Mouse (Mus musculus) liver, adult (tissue): ENCODE results near the gene Sec24c.

Experiments
- GATA4 ChIP-seq: IDR thresholded peaks from 2 replicates; pipeline ENCODE4 v1.6.1; 2014; ENCODE audit warnings: mild to moderate bottlenecking, low read length; ENCODE audit not compliant: insufficient replicate concordance

Sec24c gene

DNA sequence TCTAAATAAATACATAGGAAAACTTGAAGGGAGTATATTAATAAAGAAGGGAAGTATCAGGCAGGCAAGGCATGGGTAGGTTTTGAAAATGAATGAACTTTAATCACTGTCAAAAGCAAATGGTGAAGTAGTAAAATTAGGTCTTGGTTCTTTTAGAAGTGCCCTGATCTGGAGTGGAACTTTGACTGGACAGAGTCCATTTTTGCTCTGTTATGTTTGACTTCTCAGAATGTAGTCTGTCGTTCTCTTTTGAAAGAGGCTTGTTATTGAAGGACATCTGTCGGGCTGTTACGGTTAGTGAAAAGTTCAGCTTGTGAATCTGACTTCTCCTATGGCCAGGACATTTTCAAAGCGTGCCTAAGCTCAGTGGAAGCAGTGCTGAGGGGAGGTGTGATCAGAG lies 3.8 kb downstream of the Sec24c start:
- TF ChIP-seq GATA4 = no peak

DNA sequence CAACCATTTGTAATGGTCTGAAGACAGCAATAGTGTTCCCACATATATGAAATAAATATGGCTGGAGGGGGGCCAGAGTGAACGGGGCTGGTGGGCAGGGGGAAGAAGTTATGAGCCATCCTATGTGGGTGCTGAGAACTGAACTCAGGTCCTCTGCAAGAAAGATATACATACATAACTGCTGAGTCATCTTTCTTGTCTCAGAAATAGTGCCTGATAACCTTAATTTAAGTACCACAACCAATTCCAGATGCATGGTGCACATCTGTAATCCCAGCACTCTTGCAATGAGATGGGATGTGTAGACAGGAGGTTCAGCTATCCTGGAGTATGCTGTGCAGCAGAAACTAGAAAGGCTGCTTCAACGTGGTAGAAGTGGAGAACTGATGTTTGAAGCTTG lies 7.6 kb downstream of the Sec24c start:
- TF ChIP-seq GATA4 = no peak

DNA sequence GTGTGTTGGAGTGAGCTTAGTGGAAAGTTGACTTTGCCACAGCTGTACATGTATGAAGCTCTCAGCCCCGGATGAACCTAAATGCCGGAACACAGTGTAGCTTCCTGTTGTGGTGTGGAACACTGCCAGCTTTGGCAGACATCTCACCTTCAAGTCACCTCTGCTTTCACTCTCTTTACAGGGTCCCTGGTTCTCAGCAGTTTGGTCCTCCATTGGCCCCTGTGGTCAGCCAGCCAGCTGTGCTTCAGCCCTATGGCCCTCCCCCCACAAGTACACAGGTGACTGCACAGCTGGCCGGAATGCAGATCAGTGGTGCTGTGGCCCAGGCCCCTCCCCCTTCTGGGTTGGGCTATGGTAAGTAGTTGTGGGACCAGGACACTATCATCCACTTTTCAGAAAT lies 8.4 kb downstream of the Sec24c start:
- no peak for TF ChIP-seq GATA4

GRCm38 (mm10) chr14:20686576-20686975 lies 12.5 kb downstream of the Sec24c start:
- TF ChIP-seq GATA4 = no peak

DNA sequence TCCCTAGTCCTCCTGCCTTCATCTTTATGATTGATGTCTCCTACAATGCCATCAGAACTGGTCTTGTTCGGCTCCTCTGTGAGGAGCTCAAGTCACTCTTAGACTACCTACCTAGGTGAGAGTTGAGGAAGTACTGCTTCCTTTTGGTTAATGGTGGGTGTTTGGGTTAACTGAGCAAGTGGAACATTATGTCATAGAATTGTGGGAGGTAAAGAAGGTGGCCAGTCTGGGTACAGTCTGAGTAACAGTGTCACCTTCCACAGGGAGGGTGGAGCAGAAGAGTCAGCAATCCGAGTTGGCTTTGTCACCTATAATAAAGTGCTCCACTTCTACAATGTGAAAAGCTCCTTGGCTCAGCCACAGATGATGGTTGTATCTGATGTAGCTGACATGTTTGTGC lies 14.9 kb downstream of the Sec24c start:
- no peak for TF ChIP-seq GATA4

- TF ChIP-seq GATA4 = no peak
Observed at GRCm38 (mm10) chr14:20691772-20692171, 17.7 kb downstream of the Sec24c start.

DNA sequence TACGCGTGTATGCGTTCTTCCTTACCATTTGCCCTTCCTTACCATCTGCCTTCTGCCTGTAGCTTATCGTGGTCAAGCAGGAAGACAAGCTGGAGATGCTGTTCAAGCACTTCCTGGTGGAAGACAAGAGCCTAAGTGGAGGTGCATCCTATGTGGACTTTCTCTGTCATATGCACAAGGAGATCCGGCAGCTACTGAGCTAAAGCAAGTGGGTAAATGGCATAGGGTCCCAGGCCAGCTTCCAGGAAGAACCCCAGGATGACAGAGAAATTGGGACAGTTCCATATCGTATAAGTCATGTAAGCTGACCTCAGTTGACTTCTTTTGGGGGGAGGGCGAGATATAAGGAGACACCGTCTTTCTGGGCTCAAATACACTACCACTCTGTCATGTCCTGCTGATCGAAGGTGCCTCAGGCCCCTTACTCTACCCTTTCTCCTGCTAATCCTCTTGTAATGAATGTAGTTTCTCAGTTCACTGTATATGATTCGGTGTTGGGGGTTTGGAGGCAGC lies 19.5 kb downstream of the Sec24c start:
- TF ChIP-seq GATA4 = peak; percentile 74; the same call in 1 of the 2 replicates

GRCm38 (mm10) chr14:20694185-20694883 lies 20.2 kb downstream of the Sec24c start:
- no peak for TF ChIP-seq GATA4

- TF ChIP-seq GATA4 = no peak
Observed at GRCm38 (mm10) chr14:20694884-20695760, 21.0 kb downstream of the Sec24c start, which contains the start of gene Fut11. TSS of gene Fut11 (plus strand) at chr14:20694968.

- no peak for TF ChIP-seq GATA4
Observed at GRCm38 (mm10) chr14:20695761-20696520, 21.8 kb downstream of the Sec24c start.

DNA sequence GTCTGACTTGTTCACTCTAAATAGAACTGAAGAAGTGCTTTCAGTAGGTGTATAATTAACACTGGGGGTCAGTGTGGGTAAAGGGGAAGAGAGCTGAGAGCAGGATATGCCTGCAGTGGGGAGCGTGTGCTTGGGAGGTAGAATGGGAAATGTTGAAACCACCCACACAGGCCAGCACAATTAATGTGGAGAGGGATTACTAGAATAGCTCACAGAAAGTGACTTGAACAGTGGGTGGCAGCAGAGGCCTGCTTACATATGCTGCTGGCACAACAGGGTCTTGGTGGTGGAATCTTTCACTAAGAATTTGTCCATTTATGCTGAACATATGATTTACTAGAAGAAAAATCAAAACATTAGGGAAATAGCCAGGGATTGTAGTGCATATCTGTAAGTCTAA lies 22.9 kb downstream of the Sec24c start:
- no peak for TF ChIP-seq GATA4

GRCm38 (mm10) chr14:20698515-20698914 lies 24.4 kb downstream of the Sec24c start:
- no peak for TF ChIP-seq GATA4

- no peak for TF ChIP-seq GATA4
Observed at GRCm38 (mm10) chr14:20700362-20700761, 26.3 kb downstream of the Sec24c start.

GRCm38 (mm10) chr14:20701554-20701953 lies 27.4 kb downstream of the Sec24c start:
- no peak for TF ChIP-seq GATA4

- TF ChIP-seq GATA4 = no peak
Observed at GRCm38 (mm10) chr14:20702096-20702740, 28.1 kb downstream of the Sec24c start.
